Mouse (Mus musculus) lung, adult 2 months (tissue): ENCODE results near the gene Gypa. TPM values are rescaled to one million over a fixed set of nuclear protein-coding genes. Genes with fewer than 3 reads are reported as not detected.

Source experiments
- DNase-seq: peaks from one replicate; pipeline ENCODE4 v3.0.0; 2022
- H3K4me1 ChIP-seq: fragments of 200-500 bp; 2 replicates; pipeline ENCODE4 v1.6.1; 2011; ENCODE audit warnings: low read length; ENCODE audit not compliant: control insufficient read depth, insufficient read depth
- H3K4me3 ChIP-seq: fragments of 200-500 bp; replicated peaks from 2 replicates; pipeline ENCODE3; 2011; ENCODE audit warnings: low read depth, mild to moderate bottlenecking, control low read depth, low read length; ENCODE audit errors: extremely low read depth
- CTCF ChIP-seq: fragments of 200-500 bp; IDR thresholded peaks from 2 replicates; pipeline ENCODE4 v1.5.1; 2011; ENCODE audit warnings: mild to moderate bottlenecking, low read length, control low read depth; ENCODE audit not compliant: insufficient read depth
- POLR2A ChIP-seq: fragments of 200-500 bp; IDR thresholded peaks from 2 replicates; pipeline ENCODE4 v1.6.1; 2011; ENCODE audit warnings: low read depth, mild to moderate bottlenecking, control low read depth, low read length, borderline replicate concordance; ENCODE audit errors: extremely low read depth
- WGBS: fragments of 180-500 bp; shearing (Covaris S2); methylation state at CpG from one replicate; pipeline ENCODE4 v1.1.7; 2018; 5-methylcytosine and 5-hydroxymethylcytosine counted together
- polyA plus RNA-seq: library from polyadenylated mRNA; depleted of rRNA; stranded (reverse); fragments of >200 nt; gene quantifications from 2 replicates; pipeline ENCODE4 v1.2.3, GENCODE M21; 2012; rRNA removed

Gene Gypa
- polyA plus RNA-seq, result 0.13 and 0.46 TPM in 2 replicates

GRCm38 (mm10) chr8:80493523-80494345, at the start of gene Gypa:
Gypa (plus strand) TSS chr8:80493781.
- TF ChIP-seq CTCF (no peak), POLR2A (no peak)
- WGBS, result 31% methylated on average over 14 of the region's 14 CpGs
- Histone ChIP-seq H3K4me3 (peak within 1 kb of the TSS; percentile 47), H3K4me1 (no peaks in the 10 kb centered on the region; the same call in 1 of the 2 replicates)
- DNase-seq, result peak; percentile 6

DNA sequence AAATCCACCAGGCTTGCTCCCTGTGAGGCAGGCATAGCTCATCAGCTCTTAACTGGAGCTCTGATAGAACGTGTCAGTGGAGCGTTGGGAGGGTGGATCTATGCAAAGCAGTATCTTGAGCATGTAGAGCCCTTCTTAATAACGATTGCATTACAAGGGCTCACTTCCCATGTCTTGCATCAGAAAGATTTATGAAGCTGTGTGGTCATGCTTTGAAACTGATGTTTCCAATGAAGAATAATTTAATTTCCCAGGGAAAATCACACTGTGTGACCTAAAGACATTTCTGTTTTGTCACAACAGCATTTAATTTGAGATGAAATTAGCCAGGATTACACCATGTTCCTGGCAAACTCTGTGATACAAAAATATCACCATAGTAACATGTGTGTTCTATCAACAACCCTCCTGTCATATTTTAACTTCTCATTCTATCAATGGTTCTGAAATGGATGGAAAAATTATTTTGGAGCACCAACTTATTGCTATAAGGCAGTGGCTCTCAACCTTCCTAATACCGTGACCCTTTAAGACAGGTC, 49.0 kb upstream of the Gypa start:
- H3K4me3 ChIP-seq, result no peak overlapping the region
- no peak for DNase-seq
- TF ChIP-seq POLR2A (no peak), CTCF (no peak)
- no peaks in the 10 kb centered on the region for H3K4me1 ChIP-seq
- WGBS, result 56% methylated on average over 4 of the region's 4 CpGs

DNA sequence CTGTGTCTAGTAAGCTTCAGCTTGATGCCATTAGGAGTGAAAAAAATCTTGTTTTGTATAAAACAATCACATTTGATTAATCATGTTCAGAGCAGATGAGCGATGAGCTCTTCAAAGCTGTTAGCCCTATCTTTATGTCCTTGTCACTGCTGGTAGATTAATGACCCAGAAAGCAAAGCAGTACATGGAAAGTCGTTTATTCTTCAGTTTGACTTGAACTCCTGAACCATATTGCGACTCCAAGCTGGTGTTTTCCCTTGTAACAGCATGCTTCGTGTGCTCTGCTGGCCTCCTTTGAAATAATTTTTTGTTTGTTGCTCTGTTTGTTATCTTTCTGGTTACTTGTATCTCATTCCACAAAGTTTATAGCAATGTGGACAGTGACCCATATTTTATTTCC, 46.4 kb upstream of the Gypa start:
- WGBS, result 47% methylated on average over 4 of the region's 4 CpGs
- Histone ChIP-seq H3K4me3 (no peak overlapping the region), H3K4me1 (no peaks in the 10 kb centered on the region)
- TF ChIP-seq POLR2A, result no peak
- TF ChIP-seq CTCF, result no peak
- DNase-seq, result no peak

DNA sequence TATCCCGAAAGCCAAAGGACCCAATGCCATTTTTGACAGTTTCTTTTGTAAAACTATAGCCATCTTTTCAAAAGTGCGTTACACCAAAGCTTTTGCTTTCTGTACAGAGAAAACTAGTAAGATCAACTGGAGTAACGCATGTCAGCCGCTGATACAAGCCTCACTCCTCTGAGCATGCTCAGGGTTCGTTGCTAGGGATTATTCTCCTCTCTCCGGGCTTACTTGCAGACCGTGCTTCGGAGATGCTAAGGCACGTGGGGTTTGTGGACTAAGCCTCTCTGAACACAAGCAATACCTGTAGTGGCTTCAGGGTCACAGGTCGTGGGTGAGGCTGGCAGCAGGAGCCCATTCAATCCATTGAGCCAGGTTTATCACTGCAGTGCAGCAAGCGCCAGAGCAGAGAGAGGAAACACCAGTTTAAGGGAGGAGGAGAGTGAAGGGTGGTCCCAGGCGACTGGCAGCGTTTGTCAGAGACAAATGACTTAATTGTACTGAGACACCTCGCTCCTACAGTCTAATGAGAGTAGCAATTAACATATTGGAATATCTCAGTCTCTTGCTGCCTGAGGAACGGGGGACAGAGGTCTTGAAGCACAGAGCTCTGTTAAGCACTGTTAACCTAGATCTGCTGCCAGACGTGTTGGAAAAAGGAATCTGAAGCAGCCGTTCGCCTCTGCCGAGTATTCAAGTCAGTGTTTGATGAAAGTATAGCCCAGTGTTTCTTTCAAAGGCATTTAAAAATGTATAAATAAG, 41.5 kb upstream of the Gypa start:
- WGBS, result 56% methylated on average over 19 of the region's 19 CpGs
- DNase-seq, result no peak
- TF ChIP-seq CTCF, result no peak
- TF ChIP-seq POLR2A, result no peak
- no peaks in the 10 kb centered on the region for H3K4me1 ChIP-seq
- no peak overlapping the region for H3K4me3 ChIP-seq

DNA sequence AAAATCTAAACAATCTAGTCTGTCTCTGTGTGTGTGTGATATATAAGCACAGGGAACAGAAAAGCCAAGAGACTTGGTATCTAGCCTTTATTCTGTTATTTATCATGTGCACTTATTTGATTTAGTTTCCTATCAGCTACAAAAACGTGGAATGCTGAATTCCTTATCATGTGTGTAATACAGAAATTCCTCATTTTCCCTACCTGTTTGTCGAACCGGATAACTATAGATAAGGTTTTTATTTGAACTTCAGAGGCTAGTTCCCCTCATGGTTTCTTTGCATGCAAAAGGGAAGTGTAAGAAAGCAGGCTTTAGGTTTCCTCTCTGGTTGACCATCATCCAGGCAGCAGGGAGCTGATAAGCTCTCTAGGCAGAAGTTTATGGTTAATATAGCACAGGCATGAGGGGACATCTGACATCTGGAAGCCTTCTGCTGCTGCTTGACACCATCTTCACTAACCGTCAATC, 30.1 kb upstream of the Gypa start:
- no peak for DNase-seq
- 29% methylated on average over 4 of the region's 4 CpGs for WGBS
- Histone ChIP-seq H3K4me1 (no peaks in the 10 kb centered on the region), H3K4me3 (no peak overlapping the region)
- no peak for TF ChIP-seq CTCF
- TF ChIP-seq POLR2A, result no peak

DNA sequence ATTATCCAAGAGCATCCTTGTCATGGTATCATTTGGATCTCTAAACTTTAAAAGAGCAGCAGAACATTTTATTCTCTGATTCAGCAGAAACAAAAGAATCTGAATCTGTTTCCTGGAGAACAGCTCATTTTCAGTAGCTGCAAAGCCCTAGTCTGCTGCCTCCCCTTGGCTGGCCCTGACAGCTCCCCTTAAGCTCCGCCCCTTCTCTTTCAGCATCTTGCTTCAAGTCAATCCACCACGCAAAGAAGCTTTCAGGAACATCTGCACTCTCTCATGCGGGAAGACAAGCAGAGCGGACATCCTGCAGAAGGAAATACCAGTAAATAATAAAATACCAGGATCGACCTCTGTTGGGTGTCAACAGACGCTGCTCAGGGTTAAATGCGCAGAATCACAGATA, 18.6 kb upstream of the Gypa start:
- 31% methylated on average over 7 of the region's 7 CpGs for WGBS
- no peak overlapping the region for H3K4me3 ChIP-seq
- TF ChIP-seq POLR2A (no peak), CTCF (no peak)
- DNase-seq, result no peak
- H3K4me1 ChIP-seq, result no peaks in the 10 kb centered on the region

DNA sequence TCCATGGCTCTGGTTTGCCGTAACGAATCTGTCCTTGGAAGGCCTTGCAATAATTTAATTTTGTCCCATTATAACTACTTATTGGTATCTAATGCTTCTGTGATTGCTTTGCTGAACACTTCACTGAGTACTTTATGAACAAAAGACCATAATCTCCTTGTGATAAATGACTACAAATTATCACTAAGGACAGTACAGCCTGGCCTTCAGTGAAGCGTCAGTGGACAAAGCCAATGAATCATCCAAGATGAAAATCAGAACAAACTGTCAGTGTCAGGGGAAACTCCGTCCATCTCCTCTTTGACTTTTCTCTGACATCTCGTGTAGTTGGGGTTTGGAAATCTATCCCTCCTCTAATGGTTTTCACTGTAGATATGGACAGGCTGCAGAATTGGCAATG, 15.4 kb upstream of the Gypa start:
- Histone ChIP-seq H3K4me3 (no peak overlapping the region), H3K4me1 (no peaks in the 10 kb centered on the region)
- no peak for DNase-seq
- no peak for TF ChIP-seq POLR2A
- no peak for TF ChIP-seq CTCF
- 75% methylated on average over 5 of the region's 5 CpGs for WGBS

DNA sequence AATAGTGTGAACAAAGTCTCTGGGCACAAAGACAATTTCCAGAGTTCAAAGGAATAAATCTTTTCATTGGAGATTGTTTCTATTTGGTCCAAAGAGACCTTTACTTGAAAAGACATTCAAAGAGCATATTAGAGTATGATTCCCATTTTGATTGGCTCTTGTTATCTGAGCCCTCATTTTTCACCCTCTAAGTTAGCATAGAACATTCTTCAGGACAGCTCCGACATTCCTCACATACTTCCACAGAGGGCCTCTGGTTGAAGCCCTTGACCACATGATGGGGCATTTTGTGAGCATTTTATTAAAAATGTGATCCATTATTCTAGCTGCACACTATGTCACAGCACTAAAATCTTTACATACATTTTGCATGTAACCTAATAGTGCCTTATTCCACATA, 14.5 kb upstream of the Gypa start:
- WGBS, result 35% methylated on average over 1 of the region's 1 CpGs
- no peak overlapping the region for H3K4me3 ChIP-seq

GRCm38 (mm10) chr8:80482173-80482572, 11.4 kb upstream of the Gypa start:
- Histone ChIP-seq H3K4me1 (no peaks in the 10 kb centered on the region), H3K4me3 (no peak overlapping the region)
- TF ChIP-seq CTCF, result no peak
- no peak for TF ChIP-seq POLR2A
- no peak for DNase-seq
- 69% methylated on average over 6 of the region's 6 CpGs for WGBS

More for the DNA sequence above, 14.5 kb upstream of the Gypa start:
- no peaks in the 10 kb centered on the region for H3K4me1 ChIP-seq
- TF ChIP-seq POLR2A (no peak), CTCF (no peak)
- no peak for DNase-seq
